Mouse (Mus musculus) thymus, adult 18-20 months (tissue): ENCODE measurements at regions not wholly inside any gene's neighbourhood (a gene's known extent, or its start where the extent isn't known, plus 50 kb on each side); places are given as distances from the start of the nearest gene placed in this dataset.
"Not testable (repeated sequence)": the region's sequence is repeated elsewhere in the genome, so short reads cannot be mapped to it uniquely, and the experiment has no call there.

Experiments
- DNase-seq, 2 experiments: peaks; one replicate each; pipeline ENCODE4 v3.0.0; 2022; ENCODE audit warnings: mixed read lengths in 2 of 2

- DNase-seq = peak; percentile 21 to 26
Measured at GRCm38 (mm10) chr16:3114473-3115335, 476.1 kb upstream of the Olfr161 start.

GRCm38 (mm10) chr16:3115336-3116112 lies 475.3 kb upstream of the Olfr161 start:
- DNase-seq = not testable (repeated sequence)

GRCm38 (mm10) chr16:3116113-3116511 lies 474.7 kb upstream of the Olfr161 start:
- DNase-seq = peak in 1 of 2 experiments; percentile 18

GRCm38 (mm10) chr16:3121216-3121615 lies 469.6 kb upstream of the Olfr161 start:
- DNase-seq = not testable (repeated sequence)

GRCm38 (mm10) chr16:3122145-3122860 lies 468.5 kb upstream of the Olfr161 start:
- DNase-seq = not testable (repeated sequence)

- DNase-seq = peak in 1 of 2 experiments; percentile 44
Measured at GRCm38 (mm10) chr16:3122861-3123477, 467.9 kb upstream of the Olfr161 start.

GRCm38 (mm10) chr16:3127317-3127716 lies 463.5 kb upstream of the Olfr161 start:
- DNase-seq = not testable (repeated sequence)
